Mouse (Mus musculus) bone marrow, adult 2 months (tissue): Measurements from ENCODE around the gene Trabd2b.

Experiments used
- CTCF ChIP-seq: fragments of 200-500 bp; IDR thresholded peaks from 2 replicates; pipeline ENCODE4 v1.5.1; 2011; ENCODE audit warnings: low read length, control low read depth; ENCODE audit not compliant: control insufficient read depth, insufficient read depth
- POLR2A ChIP-seq: fragments of 200-500 bp; IDR thresholded peaks from 2 replicates; pipeline ENCODE4 v1.6.1; 2011; ENCODE audit warnings: low read depth, mild to moderate bottlenecking, control low read depth, low read length, borderline replicate concordance; ENCODE audit not compliant: control insufficient read depth

DNA sequence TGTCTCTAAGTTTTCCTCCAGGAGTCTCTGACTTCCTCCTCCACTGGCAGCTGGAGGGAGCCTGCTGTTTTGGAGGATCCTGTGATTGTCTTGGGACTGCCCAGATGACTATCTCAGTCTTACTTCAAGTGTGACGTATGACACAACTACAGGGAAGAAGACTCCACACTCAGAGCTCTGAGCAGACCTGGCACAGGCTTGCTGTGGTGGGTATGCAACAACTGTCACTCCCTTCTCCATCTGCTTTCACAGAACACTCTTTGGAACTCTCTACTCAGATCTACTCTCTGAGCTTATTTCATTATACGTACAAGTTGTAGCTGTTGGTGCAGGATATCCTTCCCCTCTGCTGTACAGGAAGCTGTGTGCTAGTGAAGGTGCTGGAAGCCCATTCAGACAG lies 251.4 kb downstream of the Trabd2b start:
- TF ChIP-seq POLR2A: no peak
- no peak for TF ChIP-seq CTCF
